Mouse (Mus musculus) embryonic facial prominence, embryonic 15.5 days (tissue): ENCODE data around the gene Esyt2. TPM values are rescaled to one million over a fixed set of nuclear protein-coding genes. Genes with fewer than 3 reads are reported as not detected.
A peak's percentile ranks its signal among the peaks of the same experiment; 100 is the strongest.

ENCODE experiments used
- ATAC-seq: fragments of 200-750 bp; cut with Nextera tagmentation; 2 replicates; pipeline ENCODE4 v1.8.0; 2017; ENCODE audit warnings: low read depth, moderate TSS enrichment; ENCODE audit not compliant: insufficient number of reproducible peaks, low FRiP score, low TSS enrichment
- H3K27ac ChIP-seq: fragments of 300-500 bp; sonication (generic); replicated peaks from 2 replicates; pipeline ENCODE4 v1.5.1; 2015; ENCODE audit warnings: mild to moderate bottlenecking, inconsistent platforms
- H3K27me3 ChIP-seq: fragments of 300-500 bp; sonication (generic); 2 replicates; pipeline ENCODE4 v1.6.1; 2015; ENCODE audit warnings: inconsistent platforms
- H3K36me3 ChIP-seq: fragments of 300-500 bp; sonication (generic); 2 replicates; pipeline ENCODE4 v1.6.1; 2015; ENCODE audit warnings: mild to moderate bottlenecking, inconsistent platforms
- H3K4me1 ChIP-seq: fragments of 300-500 bp; sonication (generic); 2 replicates; pipeline ENCODE4 v1.6.1; 2015; ENCODE audit warnings: inconsistent platforms
- H3K4me2 ChIP-seq: fragments of 300-500 bp; sonication (generic); replicated peaks from 2 replicates; pipeline ENCODE4 v1.6.1; 2015; ENCODE audit warnings: mild to moderate bottlenecking, inconsistent platforms
- H3K4me3 ChIP-seq: fragments of 300-500 bp; sonication (generic); replicated peaks from 2 replicates; pipeline ENCODE4 v1.5.1; 2015; ENCODE audit warnings: mild to moderate bottlenecking, inconsistent platforms
- H3K9ac ChIP-seq: fragments of 300-500 bp; sonication (generic); 2 replicates; pipeline ENCODE4 v1.6.1; 2015; ENCODE audit warnings: inconsistent platforms
- H3K9me3 ChIP-seq: fragments of 300-500 bp; sonication (generic); replicated peaks from 2 replicates; pipeline ENCODE4 v1.6.1; 2016; ENCODE audit warnings: inconsistent platforms
- WGBS: fragments of 180-500 bp; shearing (Covaris S2); methylation state at CpG from one replicate; pipeline ENCODE4 v1.1.7; 2015; 5-methylcytosine and 5-hydroxymethylcytosine counted together
- polyA plus RNA-seq: library from polyadenylated mRNA; unstranded; fragments of >200 nt; fragmentation: Nextera tagmentation; extraction: Ambion mirVana; gene quantifications from 2 replicates; pipeline ENCODE4 v1.2.1, GENCODE M21; 2015

Gene Esyt2
- polyA plus RNA-seq, 1 experiment from 2014 or later = 20.3 TPM

DNA sequence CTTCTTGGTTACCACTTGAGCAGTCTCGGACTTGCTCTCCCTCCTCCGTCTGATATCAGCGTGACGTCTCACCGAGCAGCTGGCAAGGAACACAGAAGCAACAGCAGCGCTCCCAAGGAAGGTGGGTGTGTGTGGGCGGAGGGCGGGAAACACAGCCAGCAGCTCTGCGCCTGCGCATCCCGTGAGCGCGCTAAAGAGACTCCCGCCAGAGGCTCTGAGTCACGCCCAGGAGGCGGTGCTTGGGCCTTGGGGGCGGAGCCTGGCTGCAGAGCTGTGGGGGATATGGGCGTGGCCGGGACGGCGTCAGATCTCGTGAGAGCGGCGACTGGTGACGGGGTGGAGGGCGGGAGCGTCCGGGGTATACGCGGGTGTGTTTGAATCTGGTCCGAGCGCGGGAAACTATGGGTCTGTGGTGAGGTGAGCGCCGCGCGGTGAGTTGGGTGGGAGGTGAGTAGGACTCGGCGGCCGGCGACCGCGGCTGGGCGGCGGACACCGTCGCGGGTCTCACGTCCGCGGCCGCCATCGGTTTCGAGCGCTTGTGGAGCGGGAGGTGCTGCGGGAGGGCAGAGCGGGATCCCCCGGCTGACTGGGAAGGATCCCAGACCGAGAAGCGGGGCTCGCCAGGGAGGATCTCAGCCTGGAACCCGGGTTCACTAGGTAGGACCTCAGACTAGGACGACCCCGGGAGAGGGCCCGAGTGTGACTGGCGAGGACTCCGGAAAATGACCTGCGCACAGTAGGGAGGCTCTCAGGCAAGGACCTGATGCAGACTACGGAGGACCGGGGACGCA is 124.2 kb downstream of the Esyt2 start, which contains the start of gene Ncapg2:
Gene Ncapg2 (plus strand): TSS at position 358 of the 791 bp plus-strand sequence.
- Histone ChIP-seq H3K4me1 (peaks cover 8% of the 10 kb centered on the region; the same call in 1 of the 2 replicates), H3K4me2 (peak within 1 kb of the TSS; percentile 88), H3K9ac (peak within 1 kb of the TSS; percentile 37), H3K27me3 (no peaks in the 10 kb centered on the region), H3K27ac (peak within 1 kb of the TSS; percentile 34), H3K36me3 (peaks cover 28% of the 10 kb centered on the region), H3K9me3 (peaks cover 22% of the 10 kb centered on the region; the same call in 1 of the 2 replicates), H3K4me3 (peak within 1 kb of the TSS; percentile 60)
- ATAC-seq = peak; percentile 97
- under 1% methylated on average over 72 of the region's 72 CpGs for WGBS

DNA sequence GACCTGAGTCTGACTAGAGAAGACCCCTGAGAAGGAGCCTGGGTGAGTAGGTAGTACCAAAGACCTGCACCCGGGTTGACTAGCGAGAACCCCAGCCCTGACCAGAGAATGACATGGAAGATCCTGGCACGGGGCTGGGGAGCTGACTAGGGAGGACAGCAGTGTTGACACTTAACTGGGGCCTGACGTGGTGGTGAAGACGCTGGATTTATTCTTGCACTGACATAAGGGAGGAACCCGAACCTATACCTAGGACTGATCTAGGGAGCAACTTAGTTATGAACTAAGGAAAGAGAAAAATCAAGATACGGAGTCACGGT is 124.8 kb downstream of the Esyt2 start:
- H3K9ac ChIP-seq = peak overlapping the region; percentile 37
- peaks cover 22% of the 10 kb centered on the region; the same call in 1 of the 2 replicates for H3K9me3 ChIP-seq
- H3K27me3 ChIP-seq = no peaks in the 10 kb centered on the region
- ATAC-seq = no peak
- peaks cover 28% of the 10 kb centered on the region for H3K36me3 ChIP-seq
- H3K4me3 ChIP-seq = peak overlapping the region; percentile 60
- peak overlapping the region; percentile 88 for H3K4me2 ChIP-seq
- WGBS = 12% methylated on average over 8 of the region's 8 CpGs
- H3K27ac ChIP-seq = peak overlapping the region; percentile 29; the same call in 1 of the 2 replicates
- peaks cover 8% of the 10 kb centered on the region; the same call in 1 of the 2 replicates for H3K4me1 ChIP-seq

DNA sequence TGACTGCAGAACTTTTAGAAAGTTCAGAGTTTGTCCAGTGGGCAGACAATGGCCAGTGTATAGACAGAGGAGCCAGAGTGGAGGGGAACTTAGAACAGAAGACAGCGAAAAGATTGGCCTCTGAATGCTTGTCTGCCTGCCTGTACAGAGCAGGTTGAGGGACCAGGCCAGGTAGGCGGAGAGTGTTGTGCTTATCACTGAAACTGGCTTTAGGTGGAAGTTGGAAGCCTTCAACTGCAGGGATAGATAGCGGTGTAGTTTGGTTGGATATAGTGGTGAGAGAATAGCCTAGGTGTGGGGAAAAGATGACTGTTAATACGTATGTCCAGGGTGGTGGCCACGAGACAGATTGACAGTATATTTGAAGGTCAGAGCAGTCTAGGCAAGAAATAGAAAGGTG is 126.9 kb downstream of the Esyt2 start:
- peaks cover 8% of the 10 kb centered on the region; the same call in 1 of the 2 replicates for H3K4me1 ChIP-seq
- peaks cover 11% of the 10 kb centered on the region; the same call in 1 of the 2 replicates for H3K9me3 ChIP-seq
- no peak for ATAC-seq
- peaks cover 27% of the 10 kb centered on the region for H3K36me3 ChIP-seq
- no peak overlapping the region for H3K27ac ChIP-seq
- no peak overlapping the region for H3K4me3 ChIP-seq
- 95% methylated on average over 5 of the region's 5 CpGs for WGBS
- no peak overlapping the region for H3K9ac ChIP-seq
- no peaks in the 10 kb centered on the region for H3K27me3 ChIP-seq
- no peak overlapping the region for H3K4me2 ChIP-seq

DNA sequence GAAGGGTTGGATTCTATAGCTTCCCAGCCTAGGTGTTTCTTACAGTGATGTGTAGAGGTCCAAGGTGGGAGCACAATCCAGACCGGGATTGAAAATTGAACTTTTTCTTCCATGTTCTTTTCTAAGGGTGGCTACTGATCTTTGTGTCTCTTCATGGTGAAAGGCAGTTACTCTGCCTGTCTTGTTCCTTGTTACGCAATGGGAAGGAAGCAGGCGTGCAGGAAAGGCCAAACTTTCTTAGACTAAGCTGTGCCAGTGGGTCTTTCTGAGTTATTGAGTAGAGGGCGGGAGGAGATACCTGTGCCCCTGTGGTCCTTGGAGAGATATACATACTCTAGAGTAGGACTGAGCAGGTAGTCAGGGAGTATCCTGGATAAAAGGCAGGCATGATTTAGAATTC is 133.9 kb downstream of the Esyt2 start:
- H3K27ac ChIP-seq = no peak overlapping the region
- ATAC-seq = no peak
- no peaks in the 10 kb centered on the region for H3K4me1 ChIP-seq
- no peaks in the 10 kb centered on the region for H3K27me3 ChIP-seq
- no peak overlapping the region for H3K9ac ChIP-seq
- no peak overlapping the region for H3K4me3 ChIP-seq
- H3K4me2 ChIP-seq = no peak overlapping the region
- WGBS = 94% methylated on average over 4 of the region's 4 CpGs
- no peaks in the 10 kb centered on the region for H3K9me3 ChIP-seq
- H3K36me3 ChIP-seq = peaks cover 29% of the 10 kb centered on the region

DNA sequence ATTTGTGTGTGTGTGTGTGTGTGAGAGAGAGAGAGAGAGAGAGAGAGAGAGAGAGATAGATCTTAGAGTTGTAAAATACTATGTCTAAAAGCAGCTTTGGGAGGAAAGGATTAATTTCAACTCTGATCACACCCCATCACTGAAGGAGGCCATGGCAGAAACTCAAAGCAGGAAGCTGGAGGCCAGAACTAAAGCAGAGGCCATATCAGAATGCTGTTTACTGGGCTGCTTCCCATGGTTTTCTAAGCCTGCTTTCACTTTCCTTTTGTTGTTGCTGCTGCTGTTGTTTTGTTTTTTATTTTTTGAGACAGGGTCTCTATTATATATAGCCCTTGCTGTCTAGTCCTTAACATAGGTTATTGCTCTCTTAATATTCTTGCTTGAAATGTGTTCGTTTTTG is 135.5 kb downstream of the Esyt2 start:
- no peaks in the 10 kb centered on the region for H3K4me1 ChIP-seq
- H3K27ac ChIP-seq = no peak overlapping the region
- WGBS = 87% methylated on average over 1 of the region's 1 CpGs
- H3K9me3 ChIP-seq = no peaks in the 10 kb centered on the region
- H3K36me3 ChIP-seq = peaks cover 29% of the 10 kb centered on the region
- ATAC-seq = no peak
- no peak overlapping the region for H3K4me3 ChIP-seq
- no peak overlapping the region for H3K9ac ChIP-seq
- H3K27me3 ChIP-seq = no peaks in the 10 kb centered on the region
- no peak overlapping the region for H3K4me2 ChIP-seq

DNA sequence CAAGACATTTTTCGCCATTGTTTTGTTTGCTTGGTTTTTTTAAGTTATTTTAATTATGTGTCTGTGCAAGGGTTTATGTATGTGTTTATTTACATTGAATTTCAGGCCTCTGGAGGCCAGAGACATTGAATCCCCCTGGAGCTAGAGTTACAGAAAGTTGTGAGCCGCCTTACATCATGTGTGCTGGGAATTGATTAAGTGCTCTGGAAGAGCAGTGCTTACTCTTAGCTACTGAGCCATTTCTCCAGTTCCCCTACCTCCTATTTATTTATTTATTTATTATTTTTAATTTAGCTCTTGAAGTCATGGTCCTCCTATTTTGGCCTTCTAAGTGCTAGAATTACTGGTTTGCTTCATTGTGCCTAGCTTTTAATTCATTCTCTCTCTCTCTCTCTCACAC is 140.7 kb downstream of the Esyt2 start:
- Histone ChIP-seq H3K9ac (no peak overlapping the region), H3K36me3 (peaks cover 42% of the 10 kb centered on the region), H3K27ac (no peak overlapping the region), H3K4me3 (no peak overlapping the region), H3K9me3 (no peaks in the 10 kb centered on the region), H3K4me1 (no peaks in the 10 kb centered on the region), H3K27me3 (no peaks in the 10 kb centered on the region), H3K4me2 (no peak overlapping the region)
- 81% methylated on average over 2 of the region's 2 CpGs for WGBS
- ATAC-seq = no peak

DNA sequence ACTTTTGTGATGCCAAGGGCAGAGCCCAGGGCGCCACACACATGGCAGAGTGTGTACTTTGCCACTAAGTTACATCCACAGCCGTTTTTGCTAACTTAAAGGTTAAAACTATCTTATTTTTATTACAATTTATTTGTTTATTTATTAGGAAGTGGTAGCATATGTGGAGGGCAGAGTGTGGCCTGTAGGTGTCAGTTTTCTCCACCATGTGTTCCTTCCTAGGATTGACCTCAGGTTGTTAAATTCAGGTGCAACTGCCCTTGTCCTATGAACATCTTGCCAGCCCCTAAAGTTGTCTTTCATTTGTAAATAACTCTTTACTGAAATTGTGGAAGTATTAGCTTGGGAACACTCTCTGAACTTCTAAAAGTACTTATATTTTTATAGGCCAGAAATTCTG is 144.4 kb downstream of the Esyt2 start:
- H3K9me3 ChIP-seq = no peaks in the 10 kb centered on the region
- H3K27me3 ChIP-seq = no peaks in the 10 kb centered on the region
- H3K4me1 ChIP-seq = no peaks in the 10 kb centered on the region
- WGBS = 91% methylated on average over 2 of the region's 2 CpGs
- no peak for ATAC-seq
- peaks cover 56% of the 10 kb centered on the region for H3K36me3 ChIP-seq
- no peak overlapping the region for H3K9ac ChIP-seq
- no peak overlapping the region for H3K4me2 ChIP-seq
- no peak overlapping the region for H3K27ac ChIP-seq
- no peak overlapping the region for H3K4me3 ChIP-seq

DNA sequence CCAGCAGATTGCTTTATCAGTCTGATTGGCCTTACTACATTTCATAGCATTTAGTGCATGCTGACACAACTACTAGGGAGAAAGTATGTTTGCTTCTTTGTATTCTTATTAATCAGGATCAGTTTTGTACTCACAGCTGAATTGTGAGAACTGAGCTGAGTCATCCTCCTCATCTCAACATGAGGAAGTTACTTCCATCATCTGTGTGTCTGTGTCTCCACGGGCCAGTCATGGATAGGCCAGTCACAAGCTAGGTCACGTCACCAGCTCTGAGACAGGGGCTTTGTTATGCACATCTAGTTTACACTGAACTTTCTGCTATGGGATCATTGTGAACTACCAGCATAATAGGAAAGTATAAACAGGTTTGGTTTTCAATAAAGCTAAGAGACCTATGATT is 152.7 kb downstream of the Esyt2 start:
- H3K9ac ChIP-seq = no peak overlapping the region
- no peak overlapping the region for H3K4me3 ChIP-seq
- H3K27ac ChIP-seq = no peak overlapping the region
- ATAC-seq = no peak
- WGBS = 91% methylated on average over 2 of the region's 2 CpGs
- H3K36me3 ChIP-seq = peaks cover 37% of the 10 kb centered on the region
- no peaks in the 10 kb centered on the region for H3K27me3 ChIP-seq
- no peak overlapping the region for H3K4me2 ChIP-seq
- no peaks in the 10 kb centered on the region for H3K4me1 ChIP-seq
- H3K9me3 ChIP-seq = no peaks in the 10 kb centered on the region

DNA sequence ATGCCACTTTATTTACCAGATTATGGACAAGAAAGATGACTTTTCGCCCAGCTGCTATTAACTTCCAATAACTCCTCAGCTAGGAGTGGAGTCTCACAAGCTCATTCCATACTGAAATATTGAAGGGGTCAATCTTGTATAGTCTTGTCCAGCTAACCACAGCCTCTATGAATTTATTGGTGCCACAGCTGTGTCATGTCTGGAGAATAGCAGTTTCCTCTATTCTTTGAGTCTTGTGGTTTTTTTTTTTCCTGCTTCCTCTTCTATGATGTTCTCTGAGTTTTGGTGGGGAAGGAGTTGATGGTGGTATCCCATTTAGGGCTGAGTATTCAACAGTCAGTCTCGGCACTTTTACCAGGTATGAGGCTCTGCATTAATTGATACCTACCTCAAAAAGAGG is 154.2 kb downstream of the Esyt2 start:
- Histone ChIP-seq H3K4me3 (no peak overlapping the region), H3K4me2 (no peak overlapping the region), H3K4me1 (no peaks in the 10 kb centered on the region), H3K27me3 (no peaks in the 10 kb centered on the region), H3K9me3 (no peaks in the 10 kb centered on the region), H3K36me3 (peaks cover 38% of the 10 kb centered on the region), H3K9ac (no peak overlapping the region), H3K27ac (no peak overlapping the region)
- ATAC-seq = no peak
- WGBS = 90% methylated on average over 2 of the region's 2 CpGs

DNA sequence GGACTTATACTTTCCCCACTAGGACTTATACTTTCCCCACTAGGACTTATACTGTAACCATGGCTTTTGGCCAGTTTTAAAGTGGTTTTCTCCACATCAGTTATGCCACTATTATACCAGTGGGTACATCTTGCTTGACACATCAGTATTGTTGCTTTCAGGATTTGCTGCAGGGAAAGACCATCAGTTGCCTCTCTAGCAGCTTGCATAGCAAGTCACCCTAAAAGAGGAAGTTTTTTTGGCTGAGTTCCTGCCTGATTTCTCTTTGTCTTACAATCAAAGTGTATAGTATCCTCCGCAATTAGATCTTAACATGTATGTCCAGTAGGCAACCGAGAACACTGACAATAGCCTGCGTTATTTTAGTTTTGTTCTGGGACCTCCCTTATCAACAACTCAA is 155.1 kb downstream of the Esyt2 start:
- H3K27me3 ChIP-seq = no peaks in the 10 kb centered on the region
- ATAC-seq = no peak
- peaks cover 41% of the 10 kb centered on the region for H3K36me3 ChIP-seq
- H3K27ac ChIP-seq = no peak overlapping the region
- H3K9ac ChIP-seq = no peak overlapping the region
- H3K4me2 ChIP-seq = no peak overlapping the region
- no peaks in the 10 kb centered on the region for H3K4me1 ChIP-seq
- no peak overlapping the region for H3K4me3 ChIP-seq
- 90% methylated on average over 3 of the region's 3 CpGs for WGBS
- no peaks in the 10 kb centered on the region for H3K9me3 ChIP-seq

DNA sequence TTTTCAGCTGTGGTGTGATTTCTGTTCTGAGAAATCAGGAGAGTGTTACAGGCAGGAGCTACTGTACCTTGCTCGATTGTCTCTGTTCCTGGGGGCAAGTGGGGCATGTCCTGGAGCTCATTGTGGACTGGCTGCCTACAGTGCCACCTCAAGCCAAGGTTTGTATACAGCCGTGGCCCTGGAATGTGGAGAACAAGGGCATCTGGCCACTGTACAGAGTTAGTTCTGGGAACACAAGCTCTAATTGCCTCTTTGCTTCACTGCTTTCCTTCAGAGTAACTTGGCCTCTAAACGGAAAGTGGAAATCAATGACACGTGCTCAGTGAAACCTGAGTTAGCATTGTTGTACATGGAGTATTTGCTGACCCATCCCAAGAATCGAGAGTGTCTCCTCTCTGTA is 157.6 kb downstream of the Esyt2 start:
- no peak for ATAC-seq
- H3K27me3 ChIP-seq = no peaks in the 10 kb centered on the region
- no peak overlapping the region for H3K9ac ChIP-seq
- no peak overlapping the region for H3K27ac ChIP-seq
- no peak overlapping the region for H3K4me3 ChIP-seq
- no peak overlapping the region for H3K4me2 ChIP-seq
- no peaks in the 10 kb centered on the region for H3K9me3 ChIP-seq
- WGBS = 79% methylated on average over 5 of the region's 5 CpGs
- H3K4me1 ChIP-seq = no peaks in the 10 kb centered on the region
- peaks cover 49% of the 10 kb centered on the region for H3K36me3 ChIP-seq
